Mouse (Mus musculus) right cerebral cortex, postnatal 10 days (tissue): ENCODE data around the gene Tgm6.

Source experiments
- DNase-seq, 2 experiments: peaks; one replicate each; pipeline ENCODE4 v3.0.0; 2021; ENCODE audit warnings: low spot score in 2 of 2

Gene Tgm6

DNA sequence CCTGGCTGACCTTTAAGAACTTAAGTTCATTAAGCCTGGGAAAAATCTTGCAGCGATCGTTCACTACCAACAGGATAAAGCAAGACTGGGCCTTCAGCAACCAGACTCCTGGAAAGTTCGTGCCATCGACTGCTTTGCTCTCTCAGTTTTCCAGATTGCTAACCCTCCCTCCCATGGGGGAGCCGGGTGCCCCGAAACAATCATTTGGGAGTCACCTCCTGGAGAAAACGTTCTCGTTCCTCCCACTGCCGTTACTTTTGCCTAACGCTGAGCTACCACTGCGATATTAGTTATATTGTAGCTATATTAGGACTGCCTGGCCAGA lies 66.1 kb downstream of the Tgm6 start:
- DNase-seq = no peak

DNA sequence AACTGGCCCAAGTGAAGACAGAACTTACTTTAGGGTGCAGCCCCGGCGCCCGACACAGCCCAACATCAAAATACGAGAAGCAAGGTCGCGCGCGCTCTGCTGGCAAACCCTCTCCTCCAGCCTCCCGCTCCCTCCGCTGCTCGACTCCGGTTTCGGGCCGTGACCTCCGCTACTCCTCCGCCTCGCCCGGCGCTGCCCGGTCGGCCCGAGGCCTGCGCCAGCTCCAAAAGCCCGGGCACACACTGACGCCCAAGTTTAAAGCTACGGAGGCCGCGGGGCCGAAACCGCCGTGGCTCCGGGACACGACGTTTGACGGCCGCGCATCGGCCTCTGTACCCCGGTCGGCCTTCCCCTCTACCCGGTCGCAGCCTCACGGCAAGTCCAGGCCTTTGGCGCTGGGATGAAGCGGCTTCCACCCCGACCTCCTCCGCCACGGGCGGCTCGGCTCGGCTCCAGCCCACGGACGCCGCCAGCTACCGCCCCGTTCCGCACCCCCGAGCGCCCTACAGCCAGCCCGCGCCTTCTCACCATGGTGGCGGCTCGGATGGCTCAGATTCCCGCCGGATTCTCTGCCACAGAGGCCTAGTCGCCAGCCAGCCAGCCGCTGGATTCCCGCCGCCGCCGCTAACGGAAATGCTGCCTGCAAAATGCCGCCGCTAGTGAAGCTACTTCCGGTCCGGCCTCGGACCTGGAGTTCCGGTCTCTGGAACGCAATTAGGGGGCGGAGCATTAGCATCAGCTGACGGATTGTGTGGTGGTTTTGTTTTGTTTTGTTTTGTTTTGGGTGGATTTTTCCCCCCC lies 66.7 kb downstream of the Tgm6 start, which contains the start of gene Snrpb:
TSS of gene Snrpb (minus strand) at position 698 of the 801 bp plus-strand sequence.
- peak; percentile 94 to 95 for DNase-seq

DNA sequence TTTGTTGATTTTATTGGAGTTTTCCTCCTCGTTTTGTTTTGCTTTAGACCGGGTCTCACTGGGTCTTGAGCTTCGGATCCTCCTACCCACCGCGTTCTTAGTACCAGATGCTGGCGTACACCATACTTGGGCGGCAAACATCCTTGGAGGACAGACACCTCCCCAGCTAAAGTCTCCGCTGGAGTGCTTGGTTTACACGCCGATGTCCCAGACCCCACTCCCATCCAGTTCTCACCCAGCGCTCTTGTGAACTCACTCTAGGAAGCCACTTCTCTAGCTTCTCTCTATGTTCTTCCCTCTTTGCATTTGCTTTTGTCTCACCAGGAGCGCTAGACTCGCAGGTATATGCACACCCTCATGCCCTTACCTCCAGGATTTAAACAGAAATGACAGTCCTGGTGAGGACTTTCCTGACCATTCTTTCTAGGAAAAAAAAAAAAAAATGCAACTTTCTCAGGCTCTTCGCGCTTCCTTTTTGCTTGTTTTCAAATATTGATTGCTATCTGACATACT lies 67.3 kb downstream of the Tgm6 start:
- peak in 1 of 2 experiments; percentile 46 for DNase-seq

DNA sequence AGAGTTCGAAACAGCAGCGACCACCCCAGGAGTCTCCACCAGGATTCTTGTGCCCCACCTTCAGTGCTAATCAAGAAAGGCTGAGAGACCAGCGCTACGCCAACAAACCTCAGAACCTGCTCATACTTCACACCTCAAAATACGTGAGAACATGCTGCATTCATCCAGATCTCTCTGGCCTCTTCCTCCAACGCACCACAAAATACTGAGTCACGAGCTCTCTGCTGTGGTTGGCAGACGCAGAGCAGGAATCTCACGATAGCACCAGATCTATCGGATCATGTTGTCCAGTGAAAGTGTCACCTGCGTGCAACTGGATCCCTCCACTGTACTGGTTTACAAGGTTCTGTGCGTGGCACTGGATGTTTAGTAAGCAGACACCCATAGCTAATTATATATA lies 76.2 kb downstream of the Tgm6 start:
- no peak for DNase-seq

DNA sequence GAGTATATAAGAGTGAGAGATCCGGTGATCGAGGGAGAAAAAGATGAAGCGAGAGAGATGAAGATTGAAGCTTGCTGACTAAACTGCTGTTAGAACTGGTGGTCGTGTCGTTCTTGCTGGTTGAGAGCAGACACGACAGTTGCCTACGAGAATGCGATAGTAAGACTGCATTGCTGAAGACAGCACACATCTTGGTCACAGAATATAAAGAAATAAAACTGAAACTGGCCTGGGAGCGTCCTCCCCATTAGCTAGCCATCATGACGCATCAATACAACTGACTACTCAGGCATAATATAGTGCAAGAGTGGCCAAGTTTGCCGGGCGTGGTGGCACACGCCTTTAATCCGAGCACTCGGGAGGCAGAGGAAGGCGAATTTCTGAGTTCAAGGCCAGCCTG lies 82.7 kb downstream of the Tgm6 start, which contains the start of gene Tmc2:
TSS of gene Tmc2 (plus strand) at position 301 of the 400 bp plus-strand sequence.
- DNase-seq = no peak

DNA sequence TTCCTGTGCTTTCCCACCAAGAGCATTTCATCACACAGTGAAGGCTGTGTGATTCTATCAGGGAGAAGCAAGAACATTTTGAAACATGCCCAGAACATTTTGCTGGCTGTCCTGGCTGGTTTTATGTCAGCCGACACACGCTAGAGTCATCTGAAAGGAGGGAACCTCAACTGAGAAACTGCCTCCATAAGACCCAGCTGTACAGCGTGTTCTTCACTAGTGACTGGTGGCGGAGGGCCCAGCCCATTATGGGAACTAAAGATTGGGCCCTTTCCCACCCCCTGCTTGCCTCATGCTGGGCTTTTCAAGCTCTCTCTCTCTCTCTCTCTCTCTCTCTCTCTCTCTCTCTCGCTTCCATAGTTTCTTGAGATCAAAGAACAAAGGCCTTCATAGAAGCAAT lies 88.7 kb downstream of the Tgm6 start:
- no peak for DNase-seq
